Mouse (Mus musculus) midbrain, embryonic 14.5 days (tissue): ENCODE data around the gene Cyth2. TPM values are rescaled to one million over a fixed set of nuclear protein-coding genes. Genes with fewer than 3 reads are reported as not detected.

ENCODE experiments used
- ATAC-seq: fragments of 200-750 bp; cut with Nextera tagmentation; 2 replicates; pipeline ENCODE4 v1.8.0; 2017; ENCODE audit warnings: moderate number of reproducible peaks, moderate library complexity; ENCODE audit not compliant: low FRiP score, low TSS enrichment
- DNase-seq: peaks from one replicate; pipeline ENCODE4 v3.0.0-alpha.2; 2015
- H3K27ac ChIP-seq: fragments of 300-500 bp; sonication (generic); replicated peaks from 2 replicates; pipeline ENCODE4 v1.5.1; 2014; ENCODE audit warnings: mild to moderate bottlenecking, low read depth, low read length, moderate library complexity
- H3K27me3 ChIP-seq: fragments of 300-500 bp; sonication (generic); 2 replicates; pipeline ENCODE4 v1.6.1; 2014; ENCODE audit warnings: low read length, control low read depth, mixed read lengths; ENCODE audit not compliant: control insufficient read depth, insufficient read depth
- H3K36me3 ChIP-seq: fragments of 300-500 bp; sonication (generic); 2 replicates; pipeline ENCODE4 v1.6.1; 2014; ENCODE audit warnings: low read length, control low read depth; ENCODE audit not compliant: control insufficient read depth, insufficient read depth
- H3K4me1 ChIP-seq: fragments of 300-500 bp; sonication (generic); 2 replicates; pipeline ENCODE4 v1.6.1; 2014; ENCODE audit warnings: mild to moderate bottlenecking, antibody characterized with exemption, low read length, control low read depth; ENCODE audit not compliant: control insufficient read depth, insufficient read depth
- H3K4me2 ChIP-seq: fragments of 300-500 bp; sonication (generic); 2 replicates; pipeline ENCODE4 v1.6.1; 2014; ENCODE audit warnings: mild to moderate bottlenecking, low read length, moderate library complexity
- H3K4me3 ChIP-seq: fragments of 300-500 bp; sonication (generic); replicated peaks from 2 replicates; pipeline ENCODE4 v1.5.1; 2014; ENCODE audit warnings: low read depth, low read length
- H3K9ac ChIP-seq: fragments of 300-500 bp; sonication (generic); replicated peaks from 2 replicates; pipeline ENCODE4 v1.6.1; 2014; ENCODE audit warnings: mild to moderate bottlenecking, low read length, moderate library complexity
- H3K9me3 ChIP-seq: fragments of 300-500 bp; sonication (generic); 2 replicates; pipeline ENCODE4 v1.6.1; 2016; ENCODE audit warnings: low read length, control low read depth, mixed read lengths; ENCODE audit not compliant: control insufficient read depth
- WGBS: fragments of 180-500 bp; shearing (Covaris S2); extraction: QIAGEN DNeasy Blood & Tissue Kit; methylation state at CpG from one replicate; pipeline ENCODE4 v1.1.7; 2014; 5-methylcytosine and 5-hydroxymethylcytosine counted together
- polyA plus RNA-seq: library from polyadenylated mRNA; unstranded; fragments of >200 nt; fragmentation: Nextera tagmentation; extraction: Ambion mirVana; gene quantifications from 2 replicates; pipeline ENCODE4 v1.2.1, GENCODE M21; 2014

Gene Cyth2
- polyA plus RNA-seq, 1 experiment from 2014 or later: 281 TPM

DNA sequence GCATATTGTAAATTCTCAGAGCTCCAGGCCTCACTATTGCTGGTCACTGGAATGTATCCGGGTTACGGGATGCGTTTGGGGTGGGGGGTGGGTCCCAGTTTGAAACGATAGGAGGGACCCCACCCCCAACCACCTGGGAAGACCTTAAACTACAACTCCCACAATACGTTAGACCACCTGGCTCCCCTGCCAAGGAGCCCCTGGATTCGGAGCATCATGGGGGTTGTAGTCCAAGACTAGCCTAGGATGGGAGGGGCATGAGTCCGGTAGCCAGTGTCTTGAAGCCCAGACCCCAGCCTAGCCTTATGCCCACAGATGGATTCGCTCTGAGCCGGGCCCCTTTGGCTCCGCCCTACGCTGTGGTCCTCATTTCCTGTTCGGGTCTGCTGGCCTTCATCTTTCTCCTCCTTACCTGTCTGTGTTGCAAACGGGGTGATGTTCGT lies 28.2 kb downstream of the Cyth2 start:
- peak; percentile 24; the same call in 1 of the 2 replicates for ATAC-seq
- Histone ChIP-seq H3K36me3 (peaks cover 42% of the 10 kb centered on the region), H3K27me3 (no peaks in the 10 kb centered on the region), H3K9me3 (no peaks in the 10 kb centered on the region), H3K4me2 (peak overlapping the region; percentile 90), H3K27ac (peak overlapping the region; percentile 99), H3K9ac (peak overlapping the region; percentile 88), H3K4me3 (peak overlapping the region; percentile 83), H3K4me1 (peaks cover 20% of the 10 kb centered on the region)
- DNase-seq: peak; percentile 87
- under 1% methylated on average over 14 of the region's 14 CpGs for WGBS

- Histone ChIP-seq H3K4me3 (peak overlapping the region; percentile 83), H3K4me2 (peak overlapping the region; percentile 90), H3K27me3 (no peaks in the 10 kb centered on the region), H3K9ac (peak overlapping the region; percentile 88), H3K27ac (peak overlapping the region; percentile 99), H3K36me3 (peaks cover 36% of the 10 kb centered on the region), H3K9me3 (no peaks in the 10 kb centered on the region), H3K4me1 (peaks cover 20% of the 10 kb centered on the region)
- WGBS: under 1% methylated on average over 40 of the region's 42 CpGs
- ATAC-seq (peak; percentile 3; the same call in 1 of the 2 replicates), DNase-seq (no peak)
These were observed 28.8 kb downstream of the Cyth2 start for GRCm38 (mm10) chr7:45785388-45786135.

- ATAC-seq (peak; percentile 78), DNase-seq (peak; percentile 99)
- 11% methylated on average over 20 of the region's 20 CpGs for WGBS
These were observed 29.6 kb downstream of the Cyth2 start, which contains the start of gene Sult2b1 for GRCm38 (mm10) chr7:45784524-45785372. Gene Sult2b1 (minus strand): TSS chr7:45784669.

DNA sequence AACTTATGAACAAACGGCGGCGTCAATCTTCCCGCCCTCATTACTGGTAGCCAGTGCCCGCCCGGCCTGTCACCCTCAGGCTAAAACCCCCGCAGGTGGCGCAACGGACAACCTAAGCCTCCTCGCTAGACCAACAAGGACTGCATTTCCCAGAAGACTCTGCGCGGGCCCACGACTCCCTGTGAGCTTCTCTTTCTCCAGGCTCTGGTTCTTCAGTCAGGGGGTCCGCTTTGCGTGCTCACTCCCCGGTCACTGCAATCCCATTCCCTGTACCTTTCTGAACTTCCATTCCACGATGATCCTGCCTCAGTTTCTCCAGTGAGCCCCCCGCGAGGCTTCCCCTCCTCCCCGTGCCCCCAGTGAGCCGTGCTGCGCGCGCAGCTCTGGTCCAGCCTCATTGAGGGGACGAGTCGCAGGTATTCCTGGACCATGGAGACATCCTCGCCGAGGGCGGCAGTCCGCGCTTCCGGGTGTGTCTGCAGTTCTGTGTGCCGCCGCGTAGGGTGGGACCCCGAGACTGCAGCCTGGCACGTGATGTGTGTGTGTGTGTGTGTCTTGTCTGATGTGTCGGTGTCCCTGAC lies 30.8 kb downstream of the Cyth2 start, which contains the start of gene Lmtk3:
Gene Lmtk3 (plus strand): TSS at position 228 of the 581 bp plus-strand sequence.
- H3K4me1 ChIP-seq: peaks cover 20% of the 10 kb centered on the region

More at GRCm38 (mm10) chr7:45784524-45785372, 29.6 kb downstream of the Cyth2 start, which contains the start of gene Sult2b1:
- no peaks in the 10 kb centered on the region for H3K27me3 ChIP-seq
- peaks cover 20% of the 10 kb centered on the region for H3K4me1 ChIP-seq
- peak within 1 kb of the TSS; percentile 99 for H3K27ac ChIP-seq
- H3K4me3 ChIP-seq: peak within 1 kb of the TSS; percentile 83
- peaks cover 28% of the 10 kb centered on the region for H3K36me3 ChIP-seq
- peak within 1 kb of the TSS; percentile 88 for H3K9ac ChIP-seq
- H3K4me2 ChIP-seq: peak within 1 kb of the TSS; percentile 90
- no peaks in the 10 kb centered on the region for H3K9me3 ChIP-seq

DNA sequence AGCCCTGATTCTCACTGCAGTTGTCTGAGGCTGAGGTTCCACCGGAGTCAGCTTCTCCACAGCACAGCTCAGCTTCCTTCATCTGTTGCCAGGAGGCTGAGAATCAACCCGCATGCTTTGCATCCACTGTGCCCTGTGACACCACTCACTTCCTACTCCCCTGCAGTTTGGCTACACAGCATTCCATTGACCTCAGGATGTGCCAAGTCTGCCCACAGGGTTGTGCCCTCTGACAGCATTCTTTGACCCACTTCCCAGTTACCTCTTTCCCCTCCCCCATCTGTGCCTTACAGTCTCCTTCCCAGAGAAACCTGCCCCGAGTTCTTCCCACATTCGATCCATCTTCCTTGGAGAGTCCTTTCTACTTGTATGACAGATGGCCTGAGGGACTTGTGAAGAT lies 32.1 kb downstream of the Cyth2 start:
- H3K9ac ChIP-seq: no peak overlapping the region
- H3K27me3 ChIP-seq: no peaks in the 10 kb centered on the region
- H3K36me3 ChIP-seq: peaks cover 3% of the 10 kb centered on the region
- no peaks in the 10 kb centered on the region for H3K9me3 ChIP-seq
- H3K4me2 ChIP-seq: no peak overlapping the region
- 76% methylated on average over 4 of the region's 4 CpGs for WGBS
- H3K27ac ChIP-seq: no peak overlapping the region
- no peak for ATAC-seq
- H3K4me1 ChIP-seq: peaks cover 17% of the 10 kb centered on the region
- DNase-seq: no peak
- no peak overlapping the region for H3K4me3 ChIP-seq

More for the DNA sequence above, 30.8 kb downstream of the Cyth2 start, which contains the start of gene Lmtk3:
- Histone ChIP-seq H3K27me3 (no peaks in the 10 kb centered on the region), H3K4me2 (peak within 1 kb of the TSS; percentile 90), H3K27ac (peak within 1 kb of the TSS; percentile 99), H3K4me3 (peak within 1 kb of the TSS; percentile 83), H3K36me3 (peaks cover 16% of the 10 kb centered on the region), H3K9me3 (no peaks in the 10 kb centered on the region), H3K9ac (peak within 1 kb of the TSS; percentile 88)
- under 1% methylated on average over 38 of the region's 38 CpGs for WGBS
- ATAC-seq (peak; percentile 57), DNase-seq (peak; percentile 91)

GRCm38 (mm10) chr7:45779081-45779641 lies 35.2 kb downstream of the Cyth2 start:
- Histone ChIP-seq H3K4me1 (0 out of 2 replicates have a peak, but pooled peaks cover under 1% of the 10 kb centered on the region), H3K4me3 (no peak overlapping the region), H3K36me3 (no peaks in the 10 kb centered on the region), H3K27ac (no peak overlapping the region), H3K27me3 (no peaks in the 10 kb centered on the region), H3K9me3 (no peaks in the 10 kb centered on the region), H3K4me2 (peak overlapping the region; percentile 35), H3K9ac (peak overlapping the region; percentile 20; the same call in 1 of the 2 replicates)
- whole genome bisulfite sequencing: 25% methylated on average over 22 of the region's 22 CpGs
- DNase-seq (no peak), ATAC-seq (no peak)

- no peak overlapping the region for H3K4me2 ChIP-seq
- H3K27me3 ChIP-seq: no peaks in the 10 kb centered on the region
- DNase-seq: no peak
- H3K4me1 ChIP-seq: no peaks in the 10 kb centered on the region
- H3K36me3 ChIP-seq: no peaks in the 10 kb centered on the region
- ATAC-seq: no peak
- no peaks in the 10 kb centered on the region for H3K9me3 ChIP-seq
- 84% methylated on average over 7 of the region's 7 CpGs for WGBS
- H3K9ac ChIP-seq: no peak overlapping the region
- H3K27ac ChIP-seq: no peak overlapping the region
- H3K4me3 ChIP-seq: no peak overlapping the region
These were observed 39.1 kb downstream of the Cyth2 start for GRCm38 (mm10) chr7:45775237-45775636.

DNA sequence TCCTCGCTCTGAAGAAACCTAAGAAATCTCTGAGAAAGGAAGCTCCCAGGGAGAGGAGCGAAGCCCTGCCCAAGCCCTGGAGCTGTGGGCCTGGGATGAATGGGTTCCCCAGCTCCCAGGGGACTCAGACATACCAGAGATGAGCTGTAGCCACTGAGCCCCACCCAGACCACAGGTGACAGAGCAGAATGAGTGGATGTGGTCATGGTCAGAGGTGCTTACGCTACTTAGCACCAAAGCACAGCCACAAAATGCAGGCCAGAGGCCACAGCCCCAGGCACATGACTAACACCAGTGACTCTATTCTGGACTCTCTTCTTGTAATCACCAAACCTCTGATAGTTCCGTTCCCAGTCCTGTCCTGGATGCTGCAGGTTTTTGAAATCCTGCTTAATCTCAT lies 43.3 kb downstream of the Cyth2 start:
- DNase-seq: no peak
- Histone ChIP-seq H3K27me3 (no peaks in the 10 kb centered on the region), H3K36me3 (no peaks in the 10 kb centered on the region), H3K4me1 (no peaks in the 10 kb centered on the region), H3K4me3 (no peak overlapping the region), H3K9me3 (no peaks in the 10 kb centered on the region), H3K9ac (no peak overlapping the region), H3K4me2 (no peak overlapping the region), H3K27ac (no peak overlapping the region)
- 58% methylated on average over 4 of the region's 4 CpGs for WGBS
- ATAC-seq: no peak
